Mouse (Mus musculus): ENCODE results near the gene Krtap15. TPM values are rescaled to one million over a fixed set of nuclear protein-coding genes. Genes with fewer than 3 reads are reported as not detected.

Gene Krtap15
- not detected for total RNA-seq (2021)
- long read RNA-seq, experiment 1 = 0 reads
- long read RNA-seq, experiment 2 = 0 reads

- DNase-seq = no peak
- intact Hi-C loops (cut with DNase I) = no loop called here
Observed at GRCm38 (mm10) chr16:88820066-88820465, at the start of gene Krtap15. Gene Krtap15 (plus strand): TSS chr16:88820215.

- intact Hi-C loops (cut with DNase I) = no loop called here
Observed at GRCm38 (mm10) chr16:88774106-88774505, 45.9 kb upstream of the Krtap15 start, which contains the start of gene 2310057N15Rik. Gene 2310057N15Rik (minus strand): TSS chr16:88774206.

GRCm38 (mm10) chr16:88777596-88777995 lies 42.4 kb upstream of the Krtap15 start, which contains the start of gene Gm5965:
Gene Gm5965 (plus strand): TSS chr16:88777896.
- intact Hi-C loops (cut with DNase I) = no loop called here
- DNase-seq = no peak

More at GRCm38 (mm10) chr16:88774106-88774505, 45.9 kb upstream of the Krtap15 start, which contains the start of gene 2310057N15Rik:
- no peak for DNase-seq

- DNase-seq = no peak
- intact Hi-C loops (cut with DNase I) = no loop called here
Observed at GRCm38 (mm10) chr16:88786786-88787185, 33.2 kb upstream of the Krtap15 start.

GRCm38 (mm10) chr16:88811827-88812226 lies 8.2 kb upstream of the Krtap15 start, which contains the start of gene Gm20741:
Gene Gm20741 (minus strand): TSS chr16:88812220.
- no peak for DNase-seq
- intact Hi-C loops (cut with DNase I) = no loop called here

GRCm38 (mm10) chr16:88823736-88824135 lies 3.7 kb downstream of the Krtap15 start:
- no peak for DNase-seq
- intact Hi-C loops (cut with DNase I) = no loop called here

- DNase-seq = no peak
- intact Hi-C loops (cut with DNase I) = no loop called here
Observed at GRCm38 (mm10) chr16:88826095-88826652, 6.2 kb downstream of the Krtap15 start, which contains the start of gene Krtap14. Gene Krtap14 (minus strand): TSS chr16:88826145.

- DNase-seq = no peak
- intact Hi-C loops (cut with DNase I) = no loop called here
Observed at GRCm38 (mm10) chr16:88826978-88827377, 7.0 kb downstream of the Krtap15 start.

GRCm38 (mm10) chr16:88847363-88847762 lies 27.3 kb downstream of the Krtap15 start:
- no peak for DNase-seq
- intact Hi-C loops (cut with DNase I) = no loop called here

- intact Hi-C loops (cut with DNase I) = no loop called here
- no peak for DNase-seq
Observed at GRCm38 (mm10) chr16:88848558-88848957, 28.5 kb downstream of the Krtap15 start.

GRCm38 (mm10) chr16:88851450-88851849 lies 31.4 kb downstream of the Krtap15 start:
- DNase-seq = peak in 1 of 2 experiments; percentile 3
- intact Hi-C loops (cut with DNase I) = no loop called here

- DNase-seq = no peak
- intact Hi-C loops (cut with DNase I) = no loop called here
Observed at GRCm38 (mm10) chr16:88864887-88865407, 44.9 kb downstream of the Krtap15 start.

GRCm38 (mm10) chr16:88869311-88869710 lies 49.3 kb downstream of the Krtap15 start, which contains the start of gene Krtap19-1:
Gene Krtap19-1 (minus strand): TSS chr16:88869411.
- intact Hi-C loops (cut with DNase I) = no loop called here
- DNase-seq = no peak

- intact Hi-C loops (cut with DNase I) = no loop called here
Observed at GRCm38 (mm10) chr16:88874169-88874568, 54.2 kb downstream of the Krtap15 start, which contains the start of gene Krtap19-2. Gene Krtap19-2 (minus strand): TSS chr16:88874269.

GRCm38 (mm10) chr16:88877938-88878337 lies 57.9 kb downstream of the Krtap15 start, which contains the start of gene Krtap19-3:
Gene Krtap19-3 (minus strand): TSS chr16:88878038.
- intact Hi-C loops (cut with DNase I) = no loop called here
- no peak for DNase-seq

More at GRCm38 (mm10) chr16:88874169-88874568, 54.2 kb downstream of the Krtap15 start, which contains the start of gene Krtap19-2:
- no peak for DNase-seq

Other genes starting within 250 kb of the Krtap15 start
- gene Krtap24-1, start 207.9 kb upstream of the Krtap15 start, total RNA-seq (2021) = not detected
- gene 2310079G19Rik, start 192.5 kb upstream of the Krtap15 start, total RNA-seq (2021) = not detected
- gene Krtap26-1, start 172.4 kb upstream of the Krtap15 start, total RNA-seq (2021) = not detected
- not detected for gene Krtap27-1, start 148.5 kb upstream of the Krtap15 start, total RNA-seq (2021)
- not detected for gene 2310061N02Rik, start 112.3 kb upstream of the Krtap15 start, total RNA-seq (2021)
- not detected for gene Krtap13-1, start 91.4 kb upstream of the Krtap15 start, total RNA-seq (2021)
- not detected for gene Krtap13, start 68.6 kb upstream of the Krtap15 start, total RNA-seq (2021)
- not detected for gene 2310034C09Rik, start 61.4 kb upstream of the Krtap15 start, total RNA-seq (2021)
- gene 2310057N15Rik, start 46.0 kb upstream of the Krtap15 start, total RNA-seq (2021) = not detected
- gene Gm5965, start 42.3 kb upstream of the Krtap15 start, total RNA-seq (2021) = not detected
- not detected for gene Gm20741, start 8.0 kb upstream of the Krtap15 start, total RNA-seq (2021)
- gene Krtap14, start 5.9 kb downstream of the Krtap15 start, total RNA-seq (2021) = not detected
- not detected for gene Krtap19-1, start 49.2 kb downstream of the Krtap15 start, total RNA-seq (2021)
- not detected for gene Krtap19-2, start 54.1 kb downstream of the Krtap15 start, total RNA-seq (2021)
- not detected for gene Krtap19-3, start 57.8 kb downstream of the Krtap15 start, total RNA-seq (2021)
- gene Krtap19-4, start 64.9 kb downstream of the Krtap15 start, total RNA-seq (2021) = not detected
- gene Krtap19-5, start 76.2 kb downstream of the Krtap15 start, total RNA-seq (2021) = not detected
- gene Krtap19-9b, start 112.0 kb downstream of the Krtap15 start, total RNA-seq (2021) = not detected
- not detected for gene Krtap16-3, start 142.7 kb downstream of the Krtap15 start, total RNA-seq (2021)
- not detected for gene Krtap22-2, start 190.5 kb downstream of the Krtap15 start, total RNA-seq (2021)
- gene Gm10229, start 195.1 kb downstream of the Krtap15 start, total RNA-seq (2021) = not detected
- not detected for gene Krtap6-1, start 211.5 kb downstream of the Krtap15 start, total RNA-seq (2021)
- gene Gm10228, start 221.3 kb downstream of the Krtap15 start, total RNA-seq (2021) = not detected
- not detected for gene Krtap6-5, start 227.7 kb downstream of the Krtap15 start, total RNA-seq (2021)
- not detected for gene 1110025L11Rik, start 243.8 kb downstream of the Krtap15 start, total RNA-seq (2021)